Mouse (Mus musculus) retina, adult 2 months (tissue): Measurements from ENCODE around the gene Klhdc8b.

ENCODE experiments used
- DNase-seq: peaks from one replicate; pipeline ENCODE4 v3.0.0-alpha.2; 2012; ENCODE audit warnings: low read depth, low spot score

The Klhdc8b gene

GRCm38 (mm10) chr9:108481520-108482210 lies 20.3 kb upstream of the Klhdc8b start:
- DNase-seq: no peak

- DNase-seq: no peak
Measured at GRCm38 (mm10) chr9:108480813-108481519, 19.6 kb upstream of the Klhdc8b start.

DNA sequence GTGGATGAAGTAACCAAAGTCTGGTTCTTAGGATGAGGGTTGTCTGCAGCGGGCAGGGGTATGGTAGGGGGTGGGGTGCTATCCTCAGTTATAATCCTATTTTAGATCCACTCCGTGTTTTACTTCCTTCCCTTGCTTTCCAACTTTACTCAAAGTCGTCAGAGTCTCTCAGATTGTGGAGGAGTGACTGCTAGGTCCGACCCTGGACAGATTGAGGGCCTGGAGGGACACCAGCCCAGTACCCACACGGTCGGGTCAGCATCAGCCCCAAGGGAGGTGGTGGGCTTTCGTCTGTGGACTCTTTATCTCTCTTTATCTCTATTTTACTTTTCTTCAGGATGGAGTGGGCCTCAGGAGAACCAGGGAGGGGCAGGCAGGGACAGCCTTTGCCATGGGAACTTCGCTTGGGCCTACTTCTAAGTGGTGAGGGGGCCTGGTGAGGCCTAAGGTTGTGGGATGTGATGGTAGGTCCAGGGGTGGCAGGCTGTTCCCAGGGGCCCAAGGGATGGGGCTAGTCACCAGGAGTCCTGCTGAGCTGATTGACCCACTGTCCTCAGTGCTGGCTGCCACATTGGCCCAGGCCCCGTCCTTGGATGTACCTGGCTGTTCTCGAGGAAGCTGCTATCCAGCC lies 18.5 kb upstream of the Klhdc8b start, which contains the start of gene Lamb2:
Gene Lamb2, plus strand, starts transcription at position 16 of the 631 bp plus-strand sequence.
- no peak for DNase-seq

DNA sequence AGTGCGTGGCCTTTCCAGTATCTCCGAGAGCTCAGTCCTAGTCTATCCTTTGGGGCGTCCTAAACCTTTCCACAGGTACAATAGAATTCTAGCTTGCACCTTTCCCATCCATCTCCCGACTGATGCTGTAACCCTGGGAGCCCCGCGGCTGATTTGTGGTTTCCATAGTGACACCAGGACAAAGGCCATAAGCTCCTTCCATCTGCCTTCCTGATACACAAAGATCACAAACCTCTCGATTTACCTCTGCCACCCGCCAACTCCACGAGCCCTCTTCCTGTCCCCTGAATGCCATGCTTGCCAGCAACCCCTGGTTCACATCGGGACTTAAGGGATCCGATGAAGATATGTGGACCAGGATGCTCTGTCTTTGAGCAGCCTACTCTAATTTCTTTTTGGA lies 17.9 kb upstream of the Klhdc8b start:
- DNase-seq: no peak

DNA sequence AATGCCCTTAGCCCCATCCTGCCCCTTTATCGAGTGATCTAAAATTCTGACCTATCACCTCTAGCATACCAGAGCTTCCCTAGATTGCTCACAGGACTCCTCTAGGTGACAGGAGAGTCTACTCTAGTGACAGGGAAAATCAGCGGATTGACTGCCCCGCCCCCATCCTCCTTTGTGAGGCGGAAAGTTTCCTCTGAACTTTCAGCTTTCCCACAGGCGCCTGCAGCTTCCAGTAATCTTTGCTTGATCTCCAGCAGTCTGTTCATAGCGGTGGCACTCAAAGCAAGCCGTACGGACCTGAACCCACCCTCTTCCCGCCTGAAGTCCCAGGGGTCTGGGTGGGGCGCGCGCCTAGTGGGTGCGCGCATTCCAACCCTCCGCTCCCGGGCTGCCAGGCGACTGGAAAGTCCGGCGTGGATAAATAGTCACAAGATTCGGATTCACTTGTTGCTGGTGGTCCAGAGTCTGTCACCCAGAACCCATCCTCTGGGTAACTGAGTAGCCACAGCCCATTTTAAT lies 17.3 kb upstream of the Klhdc8b start:
- no peak for DNase-seq

GRCm38 (mm10) chr9:108474528-108474927 lies 13.1 kb upstream of the Klhdc8b start:
- DNase-seq: no peak

DNA sequence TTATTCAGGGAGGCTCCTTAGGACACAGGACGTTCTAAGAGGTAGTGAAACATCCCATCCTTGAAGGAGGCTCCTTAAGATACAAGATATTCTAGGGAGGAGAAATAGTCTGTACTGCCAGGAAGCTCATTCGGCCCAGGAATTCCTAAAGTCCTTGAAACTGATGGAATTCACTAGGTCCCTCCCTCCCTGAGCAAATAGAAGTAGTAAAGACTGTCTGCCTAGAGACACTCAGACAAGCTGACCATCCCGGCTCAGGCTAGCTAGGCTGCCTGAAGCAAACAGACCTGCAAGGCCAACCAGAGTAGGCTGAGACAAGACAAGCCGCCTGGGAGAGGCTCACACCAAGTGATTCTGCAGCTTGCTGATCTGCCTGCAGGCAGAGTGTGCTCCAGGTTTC lies 8.5 kb upstream of the Klhdc8b start:
- no peak for DNase-seq

- DNase-seq: no peak
Measured at GRCm38 (mm10) chr9:108469430-108469829, 8.0 kb upstream of the Klhdc8b start.

DNA sequence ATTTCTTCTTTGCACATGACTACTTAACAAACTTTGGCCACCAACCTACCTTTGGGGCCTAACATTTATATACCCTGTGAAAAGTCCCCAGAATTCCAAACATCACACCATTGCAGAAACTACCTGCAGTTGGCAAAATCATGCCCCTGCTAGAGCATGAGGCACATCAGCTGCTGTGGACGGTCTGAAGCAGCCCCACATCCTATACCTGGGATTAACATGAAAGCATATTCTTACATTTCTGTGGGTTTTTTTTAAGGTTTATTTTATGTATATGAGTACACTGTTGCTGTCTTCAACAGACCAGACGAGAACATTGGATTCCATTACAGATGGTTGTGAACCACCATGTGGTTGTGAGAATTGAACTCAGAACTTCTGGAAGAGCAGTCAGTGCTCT lies 4.8 kb upstream of the Klhdc8b start:
- no peak for DNase-seq

GRCm38 (mm10) chr9:108463713-108464112 lies 2.3 kb upstream of the Klhdc8b start:
- DNase-seq: no peak

GRCm38 (mm10) chr9:108462192-108462591 lies 811 bp upstream of the Klhdc8b start:
- DNase-seq: no peak

GRCm38 (mm10) chr9:108461675-108462074 lies 294 bp upstream of the Klhdc8b start:
- no peak for DNase-seq

DNA sequence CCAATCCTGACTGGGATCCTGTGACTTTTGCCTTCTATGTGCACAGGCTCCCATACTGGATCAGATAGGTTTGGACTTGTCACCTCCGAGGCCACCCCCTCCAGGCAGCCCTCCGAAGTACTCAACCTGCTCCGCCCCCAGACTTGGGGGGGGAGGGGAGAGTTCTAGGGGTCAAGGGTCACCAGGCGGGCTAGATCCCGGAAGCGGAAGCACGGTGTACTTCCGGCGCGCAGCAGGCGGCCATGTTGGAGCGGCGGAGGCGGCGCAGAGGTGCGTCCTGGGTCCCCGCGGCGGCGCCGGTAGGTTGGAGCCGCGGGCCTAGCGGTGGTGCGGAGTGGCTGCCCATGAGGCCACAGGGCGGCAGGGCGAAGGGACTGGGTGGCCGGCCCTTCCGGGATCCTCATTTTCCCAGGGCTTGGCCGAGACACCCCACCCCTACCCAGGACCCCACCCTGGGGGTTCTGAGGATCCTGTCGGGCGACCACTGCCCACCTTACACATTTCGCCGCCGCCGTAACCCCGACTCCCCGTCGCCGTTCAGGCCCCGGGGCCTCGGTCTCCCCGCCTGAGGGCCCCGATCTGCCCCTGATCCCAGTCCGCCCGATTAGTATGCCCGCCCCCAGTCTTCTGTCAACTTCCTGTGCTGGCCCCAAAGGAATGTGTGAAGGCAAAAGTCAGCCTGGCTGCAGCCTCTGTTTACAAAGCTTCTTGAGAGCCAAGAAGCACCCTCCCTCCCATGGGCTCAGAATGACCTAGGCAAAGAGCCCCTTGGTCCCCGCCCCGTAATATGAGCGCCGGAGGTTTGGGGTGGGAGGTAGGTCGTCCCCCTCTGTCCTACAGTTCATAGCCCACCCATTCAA lies 832 bp downstream of the Klhdc8b start, which contains the start of gene Ccdc71:
Gene Ccdc71, plus strand, starts transcription at position 209 of the 860 bp plus-strand sequence.
- DNase-seq: peak; percentile 75

GRCm38 (mm10) chr9:108459939-108460318 lies 1.5 kb downstream of the Klhdc8b start:
- no peak for DNase-seq

DNA sequence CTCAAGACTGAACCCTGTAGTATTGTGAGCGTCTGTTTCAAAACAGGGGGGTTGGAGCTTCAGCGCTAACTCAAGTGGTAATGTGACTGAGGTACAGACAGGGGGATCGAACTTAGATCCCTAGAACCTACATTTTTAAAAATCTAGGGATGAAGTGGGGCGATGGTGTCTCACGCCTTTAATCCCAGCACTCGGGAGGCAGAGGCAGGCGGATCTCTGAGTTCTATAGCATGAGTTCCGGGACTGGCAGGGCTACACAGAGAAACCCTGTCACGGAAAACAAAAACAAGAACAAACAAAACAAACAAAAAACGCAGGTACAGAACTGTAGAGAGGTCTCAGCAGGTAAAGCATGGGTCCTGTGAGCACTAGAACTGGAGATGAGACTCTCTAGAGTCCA lies 4.4 kb downstream of the Klhdc8b start:
- no peak for DNase-seq

GRCm38 (mm10) chr9:108455747-108456571 lies 5.4 kb downstream of the Klhdc8b start:
- no peak for DNase-seq

- DNase-seq: no peak
Measured at GRCm38 (mm10) chr9:108454429-108454828, 7.0 kb downstream of the Klhdc8b start.

DNA sequence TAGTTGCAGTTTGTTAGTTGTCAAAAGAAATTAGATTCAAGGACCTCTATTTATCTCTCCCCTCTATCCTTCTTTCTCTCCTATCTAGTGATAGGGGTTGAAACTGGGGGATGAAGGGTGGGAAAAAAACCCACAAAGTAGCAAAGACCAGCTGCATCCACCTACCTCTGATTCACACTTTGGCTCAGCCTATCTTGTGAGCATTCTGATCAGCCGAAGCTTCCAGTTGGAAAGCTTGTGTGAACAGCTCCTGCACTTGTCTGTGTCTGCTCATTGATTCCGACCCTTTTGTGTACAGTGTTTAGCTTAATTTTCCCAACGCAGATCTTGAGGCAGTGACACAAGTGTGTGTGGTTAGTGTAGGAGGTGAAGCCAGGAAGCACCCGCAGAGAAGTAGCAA lies 7.9 kb downstream of the Klhdc8b start:
- no peak for DNase-seq

DNA sequence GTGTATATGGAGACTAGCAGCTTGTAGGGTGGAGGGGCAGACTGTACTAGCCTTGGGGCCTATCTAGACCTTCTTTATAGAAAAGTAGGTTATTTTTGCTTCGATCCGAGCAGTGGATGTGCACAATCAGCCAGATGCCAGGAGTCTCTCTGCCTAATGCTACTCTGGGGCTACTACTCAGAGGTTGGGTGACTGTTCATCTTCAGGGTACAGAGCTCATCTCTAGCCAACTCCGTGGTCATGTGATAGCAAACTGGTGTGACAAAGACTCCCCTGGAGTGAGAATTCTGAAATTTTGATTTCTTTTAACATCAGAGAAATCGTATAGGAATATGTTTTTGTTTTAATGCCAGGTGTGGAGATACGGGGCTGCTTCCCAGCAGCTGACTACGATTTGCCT lies 8.5 kb downstream of the Klhdc8b start:
- no peak for DNase-seq

- DNase-seq: peak; percentile 78
Measured at GRCm38 (mm10) chr9:108452291-108452906, 9.0 kb downstream of the Klhdc8b start.
